In the genomic region with DNA sequence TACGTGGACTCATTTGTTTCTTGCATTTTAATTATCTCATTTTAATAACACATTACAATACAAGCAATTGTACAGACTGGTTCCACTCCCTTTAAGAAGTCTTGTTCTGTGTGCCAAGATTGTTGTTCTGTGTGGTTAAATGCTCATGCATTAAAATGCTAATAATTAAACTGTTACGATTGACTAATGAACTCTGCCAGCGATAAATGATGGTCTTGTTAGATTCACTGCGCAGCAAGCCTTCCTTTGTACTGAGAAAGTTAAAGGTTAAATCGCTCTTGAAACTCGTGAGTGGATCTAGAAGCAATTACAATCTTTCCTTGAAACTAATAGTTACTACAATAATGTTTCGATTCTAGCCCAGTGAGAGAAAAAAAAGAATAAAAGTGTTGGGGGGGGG, we compare ENCODE assay signal across 29 mouse cellular contexts.
DNase-seq lines count a peak whose midpoint lies in the region; ATAC-seq and TF ChIP-seq lines count a peak whose summit lies in the region.
"Had no signal": no experiment of that assay in that cellular context is flagged by ENCODE, and none has a peak within 500 bp of the region (broad histone marks: within the 10 kb centered on the region; RNA-seq: fewer than 3 reads in every experiment).

No protein-coding gene starts in this region.

- H3K4me2 ChIP-seq in heart, embryonic 12.5 days = no peak overlapping the region
- H3K4me2 ChIP-seq in kidney, embryonic 14.5 days (replicated peaks; ENCODE audit: low read depth, low read length) = no peak overlapping the region
- no peak overlapping the region for H3K4me2 ChIP-seq in kidney, postnatal 0 days (ENCODE audit: low read length)
- no peak overlapping the region for H3K4me2 ChIP-seq in liver, postnatal 0 days (ENCODE audit: low read depth, low read length)
- H3K4me2 ChIP-seq: embryonic facial prominence, embryonic 12.5 days; embryonic facial prominence, embryonic 15.5 days; heart, embryonic 13.5 days; hindbrain, embryonic 14.5 days had no signal

- H3K27ac ChIP-seq in heart, embryonic 12.5 days (ENCODE audit: poor library complexity, severe bottlenecking) = no peak overlapping the region
- 0 out of 2 replicates have a peak overlapping the region, but pooled peaks have one; percentile 62 for H3K27ac ChIP-seq in kidney, embryonic 14.5 days (ENCODE audit: low read depth, low read length)
- peak overlapping the region; percentile 37; the same call in 1 of the 2 replicates for H3K27ac ChIP-seq in kidney, postnatal 0 days
- H3K27ac ChIP-seq in liver, postnatal 0 days (ENCODE audit: low read depth) = no peak overlapping the region
- H3K27ac ChIP-seq: embryonic facial prominence, embryonic 12.5 days; embryonic facial prominence, embryonic 15.5 days; gastrocnemius, adult 2 months; heart, embryonic 13.5 days; hindbrain, embryonic 14.5 days; hindbrain, postnatal 0 days had no signal

- WGBS in heart, embryonic 12.5 days = 84% methylated on average over 7 of the region's 7 CpGs
- WGBS in kidney, embryonic 14.5 days = 50% methylated on average over 7 of the region's 7 CpGs
- WGBS in kidney, postnatal 0 days = 46% methylated on average over 7 of the region's 7 CpGs
- WGBS in liver, postnatal 0 days (ENCODE audit: insufficient replicate concordance) = 82% methylated on average over 7 of the region's 7 CpGs

- no peaks in the 10 kb centered on the region for H3K36me3 ChIP-seq in heart, embryonic 12.5 days
- H3K36me3 ChIP-seq in kidney, embryonic 14.5 days (ENCODE audit: control insufficient read depth, insufficient read depth, low read length) = no peaks in the 10 kb centered on the region
- no peaks in the 10 kb centered on the region for H3K36me3 ChIP-seq in kidney, postnatal 0 days (ENCODE audit: insufficient read depth, low read length)
- H3K36me3 ChIP-seq in liver, postnatal 0 days (replicated peaks; ENCODE audit: insufficient read depth, low read length) = no peaks in the 10 kb centered on the region
- H3K36me3 ChIP-seq: embryonic facial prominence, embryonic 12.5 days; embryonic facial prominence, embryonic 15.5 days; G1E; heart, embryonic 13.5 days had no signal

- no peak for ATAC-seq in heart, embryonic 12.5 days (ENCODE audit: insufficient number of reproducible peaks, low FRiP score)
- ATAC-seq in kidney, embryonic 14.5 days (ENCODE audit: low FRiP score, low TSS enrichment) = no peak
- ATAC-seq in kidney, postnatal 0 days (replicated peaks; ENCODE audit: low FRiP score, low read depth) = no peak
- no peak for ATAC-seq in liver, postnatal 0 days
- ATAC-seq: forebrain, embryonic 16.5 days; hindbrain, postnatal 0 days; Patski had no signal

- no peaks in the 10 kb centered on the region for H3K4me1 ChIP-seq in heart, embryonic 12.5 days (replicated peaks)
- no peaks in the 10 kb centered on the region; the same call in 1 of the 2 replicates for H3K4me1 ChIP-seq in kidney, embryonic 14.5 days (ENCODE audit: control insufficient read depth, insufficient read depth, low read length)
- H3K4me1 ChIP-seq in kidney, postnatal 0 days (replicated peaks; ENCODE audit: insufficient read depth, low read length) = no peaks in the 10 kb centered on the region
- no peaks in the 10 kb centered on the region for H3K4me1 ChIP-seq in liver, postnatal 0 days (ENCODE audit: insufficient read depth)
- H3K4me1 ChIP-seq: embryonic facial prominence, embryonic 12.5 days; embryonic facial prominence, embryonic 15.5 days; heart, embryonic 13.5 days had no signal

- DNase-seq in heart, adult 11 months = peak; percentile 23
- DNase-seq in kidney, adult 8-10 months = peak; percentile 25 to 66
- no peak for DNase-seq in kidney, postnatal 10 days
- peak; percentile 43 for DNase-seq in kidney, postnatal 0 days (ENCODE audit: low spot score)
- DNase-seq in spleen, postnatal 4 days (ENCODE audit: low spot score in 2 of 2) = no peak
- DNase-seq in liver, postnatal 0 days = no peak
- DNase-seq: adrenal gland, postnatal 10 days; adrenal gland, postnatal 36 days; B cell, adult 2 months; cerebellum, adult 11 months; cerebellum, adult 2 months; cerebellum, adult 9-11 months; cerebellum, postnatal 25 days; gastrocnemius, adult 2 months; gastrocnemius, postnatal 14 days; heart, adult 18-20 months; heart, postnatal 14 days; heart, postnatal 4 days had no signal

- no peak overlapping the region for H3K9ac ChIP-seq in heart, embryonic 12.5 days
- H3K9ac ChIP-seq in kidney, embryonic 14.5 days (ENCODE audit: low read depth, low read length) = no peak overlapping the region
- no peak overlapping the region for H3K9ac ChIP-seq in kidney, postnatal 0 days (ENCODE audit: low read depth, low read length)
- no peak overlapping the region for H3K9ac ChIP-seq in liver, postnatal 0 days (replicated peaks)
- H3K9ac ChIP-seq: embryonic facial prominence, embryonic 12.5 days; embryonic facial prominence, embryonic 15.5 days; heart, embryonic 13.5 days; hindbrain, embryonic 14.5 days had no signal

- H3K9me3 ChIP-seq in heart, embryonic 12.5 days (replicated peaks) = 0 out of 2 replicates have a peak, but pooled peaks cover 3% of the 10 kb centered on the region
- H3K9me3 ChIP-seq in kidney, embryonic 14.5 days (ENCODE audit: control insufficient read depth, low read length) = no peaks in the 10 kb centered on the region
- no peaks in the 10 kb centered on the region for H3K9me3 ChIP-seq in kidney, postnatal 0 days (replicated peaks; ENCODE audit: low read length)
- no peaks in the 10 kb centered on the region for H3K9me3 ChIP-seq in liver, postnatal 0 days (ENCODE audit: low read length)
- H3K9me3 ChIP-seq: embryonic facial prominence, embryonic 12.5 days; embryonic facial prominence, embryonic 15.5 days; G1E; heart, embryonic 13.5 days had no signal

- no peak for TF ChIP-seq CTCF in kidney, postnatal 0 days (IDR thresholded peaks at IDR 0.05; ENCODE audit: low read depth)
- TF ChIP-seq CTCF in liver, postnatal 0 days (IDR thresholded peaks at IDR 0.05; ENCODE audit: low read depth) = no peak

- TF ChIP-seq EP300 in liver, postnatal 0 days (IDR thresholded peaks at IDR 0.05; ENCODE audit: low read depth) = no peak

- H3K27me3 ChIP-seq in heart, embryonic 12.5 days (replicated peaks) = no peaks in the 10 kb centered on the region
- H3K27me3 ChIP-seq in kidney, embryonic 14.5 days (ENCODE audit: control insufficient read depth, insufficient read depth, low read length) = no peaks in the 10 kb centered on the region
- H3K27me3 ChIP-seq in kidney, postnatal 0 days (ENCODE audit: insufficient read depth, low read length) = no peaks in the 10 kb centered on the region
- no peaks in the 10 kb centered on the region for H3K27me3 ChIP-seq in liver, postnatal 0 days (ENCODE audit: insufficient read depth, low read length)
- H3K27me3 ChIP-seq: CH12.LX; embryonic facial prominence, embryonic 12.5 days; embryonic facial prominence, embryonic 15.5 days; heart, embryonic 13.5 days; Patski had no signal

- H3K4me3 ChIP-seq in heart, embryonic 12.5 days = no peak overlapping the region
- H3K4me3 ChIP-seq in kidney, embryonic 14.5 days (ENCODE audit: low read length) = no peak overlapping the region
- H3K4me3 ChIP-seq in kidney, postnatal 0 days (replicated peaks; ENCODE audit: low read depth, low read length) = no peak overlapping the region
- no peak overlapping the region for H3K4me3 ChIP-seq in liver, postnatal 0 days (ENCODE audit: low read depth, low read length)
- H3K4me3 ChIP-seq: embryonic facial prominence, embryonic 12.5 days; embryonic facial prominence, embryonic 15.5 days; gastrocnemius, adult 2 months; heart, embryonic 13.5 days had no signal

Comparison
In these comparisons a context has a peak if more than half of its experiments do, and no peak if none do; other contexts are left out.
1. DNase-seq: peak in heart, adult 11 months (single experiment), kidney, adult 8-10 months (2 of 2) and kidney, postnatal 0 days (single experiment); none in kidney, postnatal 10 days (single experiment), spleen, postnatal 4 days (0 of 2) and liver, postnatal 0 days (single experiment).
2. H3K27ac ChIP-seq: peak in kidney, embryonic 14.5 days (single experiment) and kidney, postnatal 0 days (single experiment); none in heart, embryonic 12.5 days (single experiment) and liver, postnatal 0 days (single experiment).